Mouse (Mus musculus) liver, postnatal 0 days (tissue): ENCODE measurements around the gene Cxcr5. TPM values are rescaled to one million over a fixed set of nuclear protein-coding genes. Genes with fewer than 3 reads are reported as not detected.

Experiments used
- ATAC-seq: fragments of 200-750 bp; cut with Nextera tagmentation; 2 replicates; pipeline ENCODE4 v1.8.0; 2017; ENCODE audit warnings: mild to moderate bottlenecking, moderate library complexity
- DNase-seq: peaks from one replicate; pipeline ENCODE4 v3.0.0-alpha.2; 2016
- H3K27ac ChIP-seq: fragments of 300-500 bp; sonication (generic); 2 replicates; pipeline ENCODE4 v1.5.1; 2014; ENCODE audit warnings: antibody characterized with exemption, moderate library complexity, mild to moderate bottlenecking, low read depth
- H3K27me3 ChIP-seq: fragments of 300-500 bp; sonication (generic); 2 replicates; pipeline ENCODE4 v1.6.1; 2014; ENCODE audit warnings: low read length, control low read depth, mixed read lengths; ENCODE audit not compliant: insufficient read depth
- H3K36me3 ChIP-seq: fragments of 300-500 bp; sonication (generic); replicated peaks from 2 replicates; pipeline ENCODE4 v1.6.1; 2014; ENCODE audit warnings: mild to moderate bottlenecking, control low read depth, low read length, moderate library complexity, mixed read lengths; ENCODE audit not compliant: insufficient read depth
- H3K4me1 ChIP-seq: fragments of 300-500 bp; sonication (generic); 2 replicates; pipeline ENCODE4 v1.6.1; 2014; ENCODE audit warnings: antibody characterized with exemption, mild to moderate bottlenecking, control low read depth; ENCODE audit not compliant: insufficient read depth
- H3K4me2 ChIP-seq: fragments of 300-500 bp; sonication (generic); 2 replicates; pipeline ENCODE4 v1.6.1; 2014; ENCODE audit warnings: low read depth, mild to moderate bottlenecking, low read length, moderate library complexity, mixed read lengths
- H3K4me3 ChIP-seq: fragments of 300-500 bp; sonication (generic); 2 replicates; pipeline ENCODE4 v1.5.1; 2014; ENCODE audit warnings: low read depth, low read length
- H3K9ac ChIP-seq: fragments of 300-500 bp; sonication (generic); replicated peaks from 2 replicates; pipeline ENCODE4 v1.6.1; 2014; ENCODE audit warnings: mild to moderate bottlenecking, moderate library complexity
- H3K9me3 ChIP-seq: fragments of 300-500 bp; sonication (generic); 2 replicates; pipeline ENCODE4 v1.6.1; 2016; ENCODE audit warnings: mild to moderate bottlenecking, control low read depth, low read length, mixed read lengths
- CTCF ChIP-seq: sonication (generic); IDR thresholded peaks from 2 replicates; pipeline ENCODE4 v1.5.1; 2016; ENCODE audit warnings: antibody characterized with exemption, low read depth
- EP300 ChIP-seq: IDR thresholded peaks from 2 replicates; pipeline ENCODE4 v1.6.1; 2016; ENCODE audit warnings: antibody characterized with exemption, low read depth, mild to moderate bottlenecking
- WGBS: fragments of 180-500 bp; shearing (Covaris S2); extraction: QIAGEN DNeasy Blood & Tissue Kit; methylation state at CpG from one replicate; pipeline ENCODE4 v1.1.7; 2014; ENCODE audit not compliant: insufficient replicate concordance; 5-methylcytosine and 5-hydroxymethylcytosine counted together
- polyA plus RNA-seq: library from polyadenylated mRNA; unstranded; fragments of >200 nt; fragmentation: Nextera tagmentation; extraction: Ambion mirVana; gene quantifications from 2 replicates; pipeline ENCODE4 v1.2.1, GENCODE M21; 2015

Gene Cxcr5
- polyA plus RNA-seq, 1 experiment from 2014 or later, result 0.55 TPM

- peak; percentile 79 for ATAC-seq
- Histone ChIP-seq H3K4me1 (peaks cover 21% of the 10 kb centered on the region), H3K27ac (peak overlapping the region; percentile 100), H3K36me3 (peaks cover 18% of the 10 kb centered on the region), H3K4me3 (peak overlapping the region; percentile 99), H3K4me2 (peak overlapping the region; percentile 74), H3K9ac (peak overlapping the region; percentile 100), H3K9me3 (no peaks in the 10 kb centered on the region), H3K27me3 (no peaks in the 10 kb centered on the region)
- DNase-seq, result peak; percentile 87
- under 1% methylated on average over 35 of the region's 65 CpGs for WGBS
- no peak for TF ChIP-seq EP300
- peak; percentile 19; the same call in 1 of the 2 replicates for TF ChIP-seq CTCF
Observed at GRCm38 (mm10) chr9:44604290-44604778, 42.7 kb upstream of the Cxcr5 start.

DNA sequence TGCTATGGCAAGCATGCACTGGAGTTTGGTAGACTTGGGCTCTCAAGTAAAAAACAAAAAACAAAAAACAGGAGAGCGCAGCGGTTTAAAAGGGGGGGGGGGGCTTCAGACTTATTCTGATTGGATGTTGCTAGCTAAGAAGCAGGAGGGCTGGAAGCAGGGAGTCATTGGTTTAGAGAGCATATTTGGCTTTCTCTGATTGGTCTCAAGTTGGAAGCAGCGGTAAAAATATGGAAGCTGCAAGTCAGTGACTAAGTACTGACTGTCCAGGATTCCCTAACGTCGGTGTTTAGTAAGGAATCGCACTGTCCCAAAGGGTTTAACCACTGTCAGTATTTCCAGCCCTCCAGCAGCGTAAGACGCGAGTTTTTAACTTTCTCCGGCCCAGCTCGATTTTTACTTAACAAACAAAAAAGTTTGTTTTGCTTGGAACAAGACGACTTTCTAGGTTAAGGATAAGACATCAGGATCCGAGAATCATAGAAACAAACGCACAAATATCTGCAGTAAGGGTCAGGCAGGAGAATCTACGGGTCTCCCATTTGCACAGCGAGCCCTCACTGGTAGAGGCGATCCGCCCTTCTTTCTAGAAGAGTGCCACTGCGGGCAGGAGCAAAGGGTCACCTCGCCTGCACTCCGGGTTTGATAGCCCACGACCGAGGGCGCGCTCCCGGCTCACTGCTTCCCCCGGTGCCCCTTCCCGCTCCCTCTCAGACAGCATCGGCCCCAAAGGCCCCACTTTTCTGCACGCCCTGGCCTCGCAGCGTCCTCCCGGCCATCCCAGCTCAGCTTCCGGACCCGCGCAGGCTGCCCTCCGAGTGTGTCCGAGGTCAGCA lies 42.0 kb upstream of the Cxcr5 start:
- TF ChIP-seq EP300 (0 out of 2 replicates have a peak, but pooled peaks have one; percentile 3), CTCF (no peak)
- ATAC-seq, result peak; percentile 57
- Histone ChIP-seq H3K27ac (peak overlapping the region; percentile 100), H3K27me3 (no peaks in the 10 kb centered on the region), H3K4me1 (peaks cover 24% of the 10 kb centered on the region), H3K9ac (peak overlapping the region; percentile 100), H3K36me3 (peaks cover 13% of the 10 kb centered on the region), H3K9me3 (no peaks in the 10 kb centered on the region), H3K4me3 (peak overlapping the region; percentile 99), H3K4me2 (peak overlapping the region; percentile 74)
- under 1% methylated on average over 37 of the region's 38 CpGs for WGBS
- peak; percentile 64 for DNase-seq

- peaks cover 5% of the 10 kb centered on the region for H3K36me3 ChIP-seq
- H3K4me1 ChIP-seq, result peaks cover 18% of the 10 kb centered on the region
- peak overlapping the region; percentile 36; the same call in 1 of the 2 replicates for H3K9ac ChIP-seq
- H3K9me3 ChIP-seq, result no peaks in the 10 kb centered on the region
- peak overlapping the region; percentile 99; the same call in 1 of the 2 replicates for H3K4me3 ChIP-seq
- H3K27me3 ChIP-seq, result no peaks in the 10 kb centered on the region
- H3K4me2 ChIP-seq, result peak overlapping the region; percentile 74
- no peak for TF ChIP-seq CTCF
- no peak for TF ChIP-seq EP300
- H3K27ac ChIP-seq, result peak overlapping the region; percentile 100
- WGBS, result 67% methylated on average over 6 of the region's 6 CpGs
- ATAC-seq, result no peak
- no peak for DNase-seq
Observed at GRCm38 (mm10) chr9:44602766-44603165, 41.1 kb upstream of the Cxcr5 start.

DNA sequence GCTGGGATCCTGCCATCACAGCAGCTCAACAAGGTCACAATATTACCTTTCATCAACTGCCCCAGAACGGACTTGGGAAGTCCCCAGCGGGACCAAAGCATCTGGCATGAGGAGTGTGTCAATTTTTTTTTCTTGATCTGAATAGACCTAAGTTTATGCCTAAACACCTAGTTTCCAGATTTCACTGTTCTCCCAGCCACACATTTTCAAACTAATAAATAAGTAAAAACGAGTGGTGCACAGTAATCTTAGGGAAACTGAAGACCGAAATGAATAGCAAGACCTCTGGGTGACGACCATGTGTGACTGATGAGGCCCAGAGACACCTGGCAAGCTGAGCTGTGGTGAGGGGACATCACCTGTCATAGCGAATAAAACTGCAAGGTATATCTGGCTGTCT lies 39.1 kb upstream of the Cxcr5 start:
- Histone ChIP-seq H3K36me3 (no peaks in the 10 kb centered on the region), H3K27me3 (no peaks in the 10 kb centered on the region), H3K9me3 (no peaks in the 10 kb centered on the region), H3K4me1 (peaks cover 8% of the 10 kb centered on the region), H3K4me2 (no peak overlapping the region), H3K4me3 (no peak overlapping the region), H3K27ac (no peak overlapping the region), H3K9ac (no peak overlapping the region)
- WGBS, result 83% methylated on average over 6 of the region's 6 CpGs
- ATAC-seq (no peak), DNase-seq (no peak)
- TF ChIP-seq CTCF, result no peak
- TF ChIP-seq EP300, result no peak

GRCm38 (mm10) chr9:44599616-44600015 lies 37.9 kb upstream of the Cxcr5 start:
- Histone ChIP-seq H3K9me3 (no peaks in the 10 kb centered on the region), H3K27ac (no peak overlapping the region), H3K36me3 (no peaks in the 10 kb centered on the region), H3K9ac (no peak overlapping the region), H3K27me3 (no peaks in the 10 kb centered on the region), H3K4me1 (peaks cover 8% of the 10 kb centered on the region), H3K4me2 (no peak overlapping the region), H3K4me3 (no peak overlapping the region)
- ATAC-seq (no peak), DNase-seq (no peak)
- 33% methylated on average over 4 of the region's 6 CpGs for WGBS
- no peak for TF ChIP-seq CTCF
- TF ChIP-seq EP300, result no peak

GRCm38 (mm10) chr9:44598899-44599495 lies 37.3 kb upstream of the Cxcr5 start:
- peak; percentile 29 for DNase-seq
- 21% methylated on average over 18 of the region's 18 CpGs for WGBS
- no peak overlapping the region for H3K9ac ChIP-seq

More at GRCm38 (mm10) chr9:44598899-44599495, 37.3 kb upstream of the Cxcr5 start:
- Histone ChIP-seq H3K36me3 (no peaks in the 10 kb centered on the region), H3K9me3 (no peaks in the 10 kb centered on the region), H3K4me3 (no peak overlapping the region), H3K27ac (no peak overlapping the region), H3K4me1 (peaks cover 8% of the 10 kb centered on the region), H3K4me2 (peak overlapping the region; percentile 13; the same call in 1 of the 2 replicates), H3K27me3 (no peaks in the 10 kb centered on the region)
- TF ChIP-seq CTCF (no peak), EP300 (no peak)
- no peak for ATAC-seq
